Mouse (Mus musculus): ENCODE measurements around the gene Ncaph.

DNA sequence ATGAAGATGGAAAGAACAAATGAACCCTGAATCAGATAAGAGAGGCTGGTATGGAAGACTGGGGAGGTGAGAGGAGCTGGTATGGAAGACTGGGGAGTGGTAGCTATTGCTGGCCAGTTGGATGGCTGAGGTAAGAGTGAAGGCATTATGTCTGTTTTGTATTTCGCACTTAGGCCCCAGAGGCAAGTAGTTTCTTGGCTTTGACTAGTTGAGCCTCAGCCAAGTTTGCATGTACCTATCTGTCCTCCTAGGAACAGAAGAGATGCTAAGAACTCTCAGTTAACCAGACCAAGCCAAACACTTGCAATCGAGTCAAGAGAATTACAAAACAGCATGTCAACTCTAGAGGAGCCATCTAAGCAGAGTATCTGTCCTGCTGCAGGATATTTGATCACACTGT, 59.6 kb downstream of the Ncaph start:
- TF ChIP-seq CTCF (IDR thresholded peaks at IDR 0.05; ENCODE audit: low read depth) (no peak), EP300 (IDR thresholded peaks at IDR 0.05; ENCODE audit: low read depth) (no peak)

All from liver, postnatal 0 days (tissue).